Mouse (Mus musculus) neural tube, embryonic 15.5 days (tissue): Measurements from ENCODE around the gene Gas6. TPM values are rescaled to one million over a fixed set of nuclear protein-coding genes. Genes with fewer than 3 reads are reported as not detected.

Source experiments
- ATAC-seq: fragments of 200-750 bp; cut with Nextera tagmentation; 2 replicates; pipeline ENCODE4 v1.8.0; 2017; ENCODE audit warnings: mild to moderate bottlenecking, moderate TSS enrichment, moderate library complexity; ENCODE audit not compliant: low FRiP score
- H3K27ac ChIP-seq: fragments of 300-500 bp; sonication (generic); replicated peaks from 2 replicates; pipeline ENCODE4 v1.5.1; 2015; ENCODE audit warnings: mild to moderate bottlenecking, inconsistent platforms
- H3K27me3 ChIP-seq: fragments of 300-500 bp; sonication (generic); replicated peaks from 2 replicates; pipeline ENCODE4 v1.6.1; 2015; ENCODE audit warnings: inconsistent platforms
- H3K36me3 ChIP-seq: fragments of 300-500 bp; sonication (generic); 2 replicates; pipeline ENCODE4 v1.6.1; 2015; ENCODE audit warnings: inconsistent platforms
- H3K4me1 ChIP-seq: fragments of 300-500 bp; sonication (generic); 2 replicates; pipeline ENCODE4 v1.6.1; 2015; ENCODE audit warnings: inconsistent platforms
- H3K4me2 ChIP-seq: fragments of 300-500 bp; sonication (generic); 2 replicates; pipeline ENCODE4 v1.6.1; 2015; ENCODE audit warnings: inconsistent platforms, mild to moderate bottlenecking, moderate library complexity
- H3K4me3 ChIP-seq: fragments of 300-500 bp; sonication (generic); replicated peaks from 2 replicates; pipeline ENCODE4 v1.5.1; 2015; ENCODE audit warnings: mild to moderate bottlenecking, inconsistent platforms
- H3K9ac ChIP-seq: fragments of 300-500 bp; sonication (generic); replicated peaks from 2 replicates; pipeline ENCODE4 v1.6.1; 2015; ENCODE audit warnings: mild to moderate bottlenecking, inconsistent platforms
- H3K9me3 ChIP-seq: fragments of 300-500 bp; sonication (generic); replicated peaks from 2 replicates; pipeline ENCODE4 v1.6.1; 2016; ENCODE audit warnings: inconsistent platforms
- WGBS: fragments of 180-500 bp; shearing (Covaris S2); methylation state at CpG from one replicate; pipeline ENCODE4 v1.1.7; 2015; ENCODE audit warnings: mixed read lengths; 5-methylcytosine and 5-hydroxymethylcytosine counted together
- polyA plus RNA-seq: library from polyadenylated mRNA; unstranded; fragments of >200 nt; fragmentation: Nextera tagmentation; extraction: Ambion mirVana; gene quantifications from 2 replicates; pipeline ENCODE4 v1.2.1, GENCODE M21; 2015

Gas6 gene
- polyA plus RNA-seq, 1 experiment from 2014 or later = 59.1 TPM

GRCm38 (mm10) chr8:13481596-13481995 is 12.7 kb downstream of the Gas6 start:
- Histone ChIP-seq H3K9ac (no peak overlapping the region), H3K9me3 (no peaks in the 10 kb centered on the region), H3K27me3 (no peaks in the 10 kb centered on the region), H3K4me2 (no peak overlapping the region), H3K4me1 (no peaks in the 10 kb centered on the region), H3K36me3 (peaks cover 36% of the 10 kb centered on the region), H3K4me3 (no peak overlapping the region), H3K27ac (no peak overlapping the region)
- 91% methylated on average over 3 of the region's 3 CpGs for WGBS
- ATAC-seq = no peak

GRCm38 (mm10) chr8:13481089-13481554 is 13.2 kb downstream of the Gas6 start:
- Histone ChIP-seq H3K4me2 (no peak overlapping the region), H3K9me3 (no peaks in the 10 kb centered on the region), H3K27ac (no peak overlapping the region), H3K4me1 (no peaks in the 10 kb centered on the region), H3K27me3 (no peaks in the 10 kb centered on the region), H3K36me3 (peaks cover 39% of the 10 kb centered on the region), H3K4me3 (no peak overlapping the region), H3K9ac (no peak overlapping the region)
- ATAC-seq = no peak
- 85% methylated on average over 7 of the region's 7 CpGs for WGBS

GRCm38 (mm10) chr8:13475892-13476291 is 18.4 kb downstream of the Gas6 start:
- no peak for ATAC-seq
- no peaks in the 10 kb centered on the region for H3K4me1 ChIP-seq
- 65% methylated on average over 9 of the region's 9 CpGs for WGBS
- no peak overlapping the region for H3K4me3 ChIP-seq
- H3K27me3 ChIP-seq = no peaks in the 10 kb centered on the region
- H3K4me2 ChIP-seq = no peak overlapping the region
- H3K36me3 ChIP-seq = peaks cover 43% of the 10 kb centered on the region
- H3K9me3 ChIP-seq = no peaks in the 10 kb centered on the region
- no peak overlapping the region for H3K9ac ChIP-seq
- H3K27ac ChIP-seq = no peak overlapping the region

GRCm38 (mm10) chr8:13472284-13472683 is 22.0 kb downstream of the Gas6 start:
- Histone ChIP-seq H3K9me3 (no peaks in the 10 kb centered on the region), H3K4me2 (no peak overlapping the region), H3K36me3 (peaks cover 48% of the 10 kb centered on the region), H3K4me1 (no peaks in the 10 kb centered on the region), H3K27me3 (no peaks in the 10 kb centered on the region), H3K27ac (no peak overlapping the region), H3K4me3 (no peak overlapping the region), H3K9ac (no peak overlapping the region)
- WGBS = 77% methylated on average over 7 of the region's 7 CpGs
- ATAC-seq = no peak

GRCm38 (mm10) chr8:13471484-13471883 is 22.8 kb downstream of the Gas6 start:
- WGBS = 90% methylated on average over 11 of the region's 11 CpGs
- Histone ChIP-seq H3K4me1 (no peaks in the 10 kb centered on the region), H3K9me3 (no peaks in the 10 kb centered on the region), H3K27ac (no peak overlapping the region), H3K4me2 (no peak overlapping the region), H3K9ac (no peak overlapping the region), H3K27me3 (no peaks in the 10 kb centered on the region), H3K4me3 (no peak overlapping the region), H3K36me3 (peaks cover 45% of the 10 kb centered on the region)
- ATAC-seq = no peak

GRCm38 (mm10) chr8:13468737-13469136 is 25.6 kb downstream of the Gas6 start:
- ATAC-seq = no peak
- Histone ChIP-seq H3K4me3 (no peak overlapping the region), H3K4me2 (no peak overlapping the region), H3K4me1 (no peaks in the 10 kb centered on the region), H3K27me3 (no peaks in the 10 kb centered on the region), H3K36me3 (peaks cover 39% of the 10 kb centered on the region), H3K27ac (no peak overlapping the region), H3K9ac (no peak overlapping the region), H3K9me3 (no peaks in the 10 kb centered on the region)
- 85% methylated on average over 9 of the region's 9 CpGs for WGBS

GRCm38 (mm10) chr8:13466989-13467388 is 27.3 kb downstream of the Gas6 start:
- Histone ChIP-seq H3K27me3 (no peaks in the 10 kb centered on the region), H3K4me2 (no peak overlapping the region), H3K36me3 (peaks cover 32% of the 10 kb centered on the region), H3K27ac (no peak overlapping the region), H3K4me3 (no peak overlapping the region), H3K9ac (no peak overlapping the region), H3K9me3 (no peaks in the 10 kb centered on the region), H3K4me1 (no peaks in the 10 kb centered on the region)
- ATAC-seq = no peak
- 71% methylated on average over 5 of the region's 5 CpGs for WGBS

- no peak overlapping the region for H3K27ac ChIP-seq
- no peaks in the 10 kb centered on the region for H3K27me3 ChIP-seq
- H3K9ac ChIP-seq = no peak overlapping the region
- no peak for ATAC-seq
- 74% methylated on average over 7 of the region's 7 CpGs for WGBS
- H3K36me3 ChIP-seq = peaks cover 28% of the 10 kb centered on the region
- H3K9me3 ChIP-seq = no peaks in the 10 kb centered on the region
- no peak overlapping the region for H3K4me3 ChIP-seq
- no peak overlapping the region for H3K4me2 ChIP-seq
- H3K4me1 ChIP-seq = no peaks in the 10 kb centered on the region
Observed at GRCm38 (mm10) chr8:13465324-13465723, 29.0 kb downstream of the Gas6 start.

- no peak for ATAC-seq
- Histone ChIP-seq H3K9me3 (no peaks in the 10 kb centered on the region), H3K27ac (no peak overlapping the region), H3K4me3 (no peak overlapping the region), H3K27me3 (no peaks in the 10 kb centered on the region), H3K9ac (no peak overlapping the region), H3K36me3 (peaks cover 13% of the 10 kb centered on the region), H3K4me2 (no peak overlapping the region), H3K4me1 (no peaks in the 10 kb centered on the region)
- WGBS = 71% methylated on average over 10 of the region's 10 CpGs
Observed at GRCm38 (mm10) chr8:13462392-13462791, 31.9 kb downstream of the Gas6 start.

GRCm38 (mm10) chr8:13461843-13462242 is 32.4 kb downstream of the Gas6 start:
- ATAC-seq = no peak
- Histone ChIP-seq H3K9ac (no peak overlapping the region), H3K27me3 (no peaks in the 10 kb centered on the region), H3K4me2 (no peak overlapping the region), H3K36me3 (peaks cover 12% of the 10 kb centered on the region), H3K4me1 (no peaks in the 10 kb centered on the region), H3K9me3 (no peaks in the 10 kb centered on the region), H3K27ac (no peak overlapping the region), H3K4me3 (no peak overlapping the region)
- WGBS = 38% methylated on average over 4 of the region's 4 CpGs

GRCm38 (mm10) chr8:13461085-13461765 is 33.1 kb downstream of the Gas6 start:
- H3K27me3 ChIP-seq = no peaks in the 10 kb centered on the region
- 86% methylated on average over 17 of the region's 17 CpGs for WGBS
- H3K9ac ChIP-seq = no peak overlapping the region
- ATAC-seq = no peak
- H3K9me3 ChIP-seq = no peaks in the 10 kb centered on the region
- H3K27ac ChIP-seq = no peak overlapping the region
- no peak overlapping the region for H3K4me3 ChIP-seq
- H3K4me1 ChIP-seq = no peaks in the 10 kb centered on the region
- peaks cover 5% of the 10 kb centered on the region for H3K36me3 ChIP-seq
- no peak overlapping the region for H3K4me2 ChIP-seq

- no peak for ATAC-seq
- H3K4me3 ChIP-seq = no peak overlapping the region
- H3K27ac ChIP-seq = no peak overlapping the region
- no peaks in the 10 kb centered on the region for H3K36me3 ChIP-seq
- no peaks in the 10 kb centered on the region for H3K9me3 ChIP-seq
- H3K9ac ChIP-seq = no peak overlapping the region
- H3K4me1 ChIP-seq = peaks cover 8% of the 10 kb centered on the region
- WGBS = 95% methylated on average over 4 of the region's 4 CpGs
- no peak overlapping the region for H3K4me2 ChIP-seq
- H3K27me3 ChIP-seq = no peaks in the 10 kb centered on the region
Observed at GRCm38 (mm10) chr8:13459431-13459830, 34.9 kb downstream of the Gas6 start.
